Mouse (Mus musculus) embryonic facial prominence, embryonic 11.5 days (tissue): ENCODE data around the gene Calcrl. TPM values are rescaled to one million over a fixed set of nuclear protein-coding genes. Genes with fewer than 3 reads are reported as not detected.

ENCODE experiments used
- ATAC-seq: fragments of 200-750 bp; cut with Nextera tagmentation; replicated peaks from 2 replicates; pipeline ENCODE4 v1.8.0; 2017; ENCODE audit warnings: low read depth; ENCODE audit not compliant: insufficient number of reproducible peaks, low FRiP score, low TSS enrichment
- DNase-seq: peaks from one replicate; pipeline ENCODE4 v3.0.0-alpha.2; 2015; ENCODE audit warnings: low spot score
- H3K27ac ChIP-seq: fragments of 300-500 bp; sonication (generic); replicated peaks from 2 replicates; pipeline ENCODE4 v1.5.1; 2014; ENCODE audit warnings: mild to moderate bottlenecking, low read depth, low read length, control low read depth
- H3K27me3 ChIP-seq: fragments of 300-500 bp; sonication (generic); 2 replicates; pipeline ENCODE4 v1.6.1; 2014; ENCODE audit warnings: mild to moderate bottlenecking, low read length, moderate library complexity, mixed read lengths; ENCODE audit not compliant: control insufficient read depth, insufficient read depth
- H3K36me3 ChIP-seq: fragments of 300-500 bp; sonication (generic); replicated peaks from 2 replicates; pipeline ENCODE4 v1.6.1; 2014; ENCODE audit warnings: low read depth, mild to moderate bottlenecking, low read length, moderate library complexity, mixed read lengths; ENCODE audit not compliant: control insufficient read depth, insufficient read depth
- H3K4me1 ChIP-seq: fragments of 300-500 bp; sonication (generic); 2 replicates; pipeline ENCODE4 v1.6.1; 2014; ENCODE audit warnings: low read length, mixed read lengths; ENCODE audit not compliant: control insufficient read depth, insufficient read depth
- H3K4me2 ChIP-seq: fragments of 300-500 bp; sonication (generic); 2 replicates; pipeline ENCODE4 v1.6.1; 2014; ENCODE audit warnings: low read depth, mild to moderate bottlenecking, control low read depth, low read length, moderate library complexity
- H3K4me3 ChIP-seq: fragments of 300-500 bp; sonication (generic); 2 replicates; pipeline ENCODE4 v1.5.1; 2014; ENCODE audit warnings: low read depth, low read length, control low read depth
- H3K9ac ChIP-seq: fragments of 300-500 bp; sonication (generic); replicated peaks from 2 replicates; pipeline ENCODE4 v1.6.1; 2014; ENCODE audit warnings: mild to moderate bottlenecking, control low read depth, low read length
- H3K9me3 ChIP-seq: fragments of 300-500 bp; sonication (generic); replicated peaks from 2 replicates; pipeline ENCODE4 v1.6.1; 2016; ENCODE audit warnings: mild to moderate bottlenecking, low read length, inconsistent platforms, mixed read lengths; ENCODE audit not compliant: control insufficient read depth
- WGBS: fragments of 180-500 bp; shearing (Covaris S2); extraction: QIAGEN DNeasy Blood & Tissue Kit; methylation state at CpG from one replicate; pipeline ENCODE4 v1.1.7; 2014; 5-methylcytosine and 5-hydroxymethylcytosine counted together
- polyA plus RNA-seq: library from polyadenylated mRNA; unstranded; fragments of >200 nt; fragmentation: Nextera tagmentation; extraction: Ambion mirVana; gene quantifications from 2 replicates; pipeline ENCODE4 v1.2.1, GENCODE M21; 2014

Gene Calcrl
- polyA plus RNA-seq, 1 experiment from 2014 or later = 23.9 TPM

DNA sequence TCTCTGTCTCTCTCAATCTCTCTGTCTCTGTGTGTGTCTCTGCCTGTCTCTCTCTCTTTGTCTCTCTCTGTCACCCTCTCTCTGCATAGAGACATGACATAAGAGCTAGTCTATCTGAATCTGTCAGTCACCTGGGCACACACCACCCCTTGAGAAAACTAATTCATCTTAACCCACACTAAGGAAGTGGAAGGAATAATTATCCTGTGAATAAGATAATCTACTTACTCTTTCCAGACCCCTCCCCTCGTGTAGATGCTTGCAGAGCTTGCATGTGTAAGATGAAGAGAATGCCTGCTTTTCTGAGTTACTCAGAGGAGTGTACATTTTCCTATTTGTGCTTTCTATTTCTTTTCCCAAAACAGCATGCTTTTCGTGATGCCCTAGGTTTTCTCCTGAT, 81.5 kb downstream of the Calcrl start:
- no peaks in the 10 kb centered on the region for H3K9me3 ChIP-seq
- WGBS = 70% methylated on average over 2 of the region's 2 CpGs
- H3K4me1 ChIP-seq = no peaks in the 10 kb centered on the region
- no peak overlapping the region for H3K9ac ChIP-seq
- ATAC-seq (no peak), DNase-seq (no peak)
- no peaks in the 10 kb centered on the region for H3K27me3 ChIP-seq
- no peaks in the 10 kb centered on the region for H3K36me3 ChIP-seq
- no peak overlapping the region for H3K4me2 ChIP-seq
- H3K27ac ChIP-seq = no peak overlapping the region
- no peak overlapping the region for H3K4me3 ChIP-seq

DNA sequence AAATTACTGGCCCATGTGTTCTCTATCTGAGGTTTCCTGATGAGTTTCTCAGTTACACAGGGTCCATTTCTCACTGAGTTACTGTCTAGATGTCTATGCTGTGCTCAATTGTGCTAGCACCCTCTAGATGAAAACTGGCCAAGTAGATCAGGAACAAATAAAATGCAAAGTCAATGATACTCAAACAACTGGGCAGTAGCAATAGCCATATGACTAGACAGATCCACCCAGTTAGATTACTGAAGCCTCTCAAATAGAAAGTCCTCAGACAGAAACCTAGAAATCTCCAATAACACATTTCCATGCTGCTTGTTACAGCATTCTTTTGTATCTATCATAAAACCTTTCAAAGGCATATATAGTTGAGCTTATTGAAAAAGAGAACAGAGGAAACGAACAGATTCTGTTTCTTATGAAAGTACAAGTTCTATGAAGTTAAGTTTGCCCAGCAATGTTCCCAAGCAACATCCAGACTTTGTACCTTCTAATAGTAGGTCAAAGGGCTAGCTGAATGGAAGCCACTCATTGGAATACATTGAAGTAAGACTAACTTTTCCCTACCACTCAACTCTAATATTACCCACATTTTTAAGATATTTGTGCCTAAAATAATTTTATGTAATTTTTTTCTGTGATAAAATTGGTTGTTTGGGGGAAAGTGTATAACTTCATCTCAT, 87.3 kb downstream of the Calcrl start:
- 86% methylated on average over 1 of the region's 1 CpGs for WGBS
- no peaks in the 10 kb centered on the region for H3K4me1 ChIP-seq
- no peak for ATAC-seq

DNA sequence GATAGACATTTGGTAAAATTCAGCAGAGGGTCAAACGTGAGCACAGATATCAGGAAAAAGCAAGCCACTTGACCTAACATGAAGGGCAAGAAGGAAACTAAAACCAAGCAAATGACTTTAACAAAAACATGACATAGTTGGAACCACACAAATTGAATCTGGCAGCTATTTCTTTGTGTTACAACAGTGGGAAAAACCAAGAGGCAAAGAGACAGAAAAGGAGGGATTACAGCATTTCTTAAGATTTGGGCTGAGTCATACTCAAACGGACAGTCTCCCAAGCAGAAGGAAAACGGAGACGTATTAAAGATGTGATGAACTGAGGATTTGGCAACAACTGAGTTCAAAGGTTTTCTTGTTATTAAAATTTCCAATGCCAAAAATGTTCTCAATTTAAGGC, 88.9 kb downstream of the Calcrl start:
- Histone ChIP-seq H3K27me3 (no peaks in the 10 kb centered on the region), H3K36me3 (no peaks in the 10 kb centered on the region), H3K4me2 (no peak overlapping the region), H3K4me3 (no peak overlapping the region), H3K27ac (no peak overlapping the region), H3K4me1 (no peaks in the 10 kb centered on the region), H3K9ac (no peak overlapping the region), H3K9me3 (no peaks in the 10 kb centered on the region)
- no peak for ATAC-seq
- DNase-seq = no peak
- WGBS = 75% methylated on average over 4 of the region's 4 CpGs

More for the DNA sequence above, 87.3 kb downstream of the Calcrl start:
- H3K27me3 ChIP-seq = no peaks in the 10 kb centered on the region
- no peak overlapping the region for H3K4me3 ChIP-seq
- no peaks in the 10 kb centered on the region for H3K36me3 ChIP-seq
- no peaks in the 10 kb centered on the region for H3K9me3 ChIP-seq
- H3K9ac ChIP-seq = no peak overlapping the region
- no peak overlapping the region for H3K27ac ChIP-seq
- no peak for DNase-seq
- H3K4me2 ChIP-seq = no peak overlapping the region

- H3K4me2 ChIP-seq = no peak overlapping the region
- no peaks in the 10 kb centered on the region for H3K9me3 ChIP-seq
- no peaks in the 10 kb centered on the region for H3K36me3 ChIP-seq
- H3K4me3 ChIP-seq = no peak overlapping the region
- no peak overlapping the region for H3K27ac ChIP-seq
- ATAC-seq (no peak), DNase-seq (no peak)
- no peaks in the 10 kb centered on the region for H3K27me3 ChIP-seq
- H3K4me1 ChIP-seq = no peaks in the 10 kb centered on the region
- 75% methylated on average over 4 of the region's 4 CpGs for WGBS
- no peak overlapping the region for H3K9ac ChIP-seq
These were observed 108.9 kb downstream of the Calcrl start for GRCm38 (mm10) chr2:84316185-84316805.

DNA sequence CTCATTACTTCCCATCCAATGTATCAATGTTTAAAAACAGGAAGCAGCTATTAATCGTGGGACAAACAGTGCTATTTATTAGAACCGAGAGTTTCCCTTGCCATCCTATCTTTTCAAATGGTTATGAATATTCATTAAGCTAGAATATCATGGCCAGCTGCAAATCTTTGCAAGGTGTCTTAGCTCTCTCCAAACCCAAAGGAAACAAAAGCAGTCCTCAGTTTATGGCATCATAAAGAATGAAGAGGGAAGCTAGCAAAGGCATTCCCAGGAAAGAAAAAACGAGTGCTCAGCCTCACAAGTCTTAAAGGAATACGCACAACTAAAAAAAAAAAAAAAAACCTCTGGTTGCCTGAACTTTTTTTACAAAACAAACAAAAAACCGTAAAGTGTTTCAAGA, 128.7 kb downstream of the Calcrl start:
- Histone ChIP-seq H3K9ac (no peak overlapping the region), H3K9me3 (no peaks in the 10 kb centered on the region), H3K27me3 (no peaks in the 10 kb centered on the region), H3K4me2 (no peak overlapping the region), H3K36me3 (no peaks in the 10 kb centered on the region), H3K27ac (no peak overlapping the region), H3K4me3 (no peak overlapping the region), H3K4me1 (no peaks in the 10 kb centered on the region)
- ATAC-seq (no peak), DNase-seq (no peak)
- WGBS = 50% methylated on average over 5 of the region's 5 CpGs

DNA sequence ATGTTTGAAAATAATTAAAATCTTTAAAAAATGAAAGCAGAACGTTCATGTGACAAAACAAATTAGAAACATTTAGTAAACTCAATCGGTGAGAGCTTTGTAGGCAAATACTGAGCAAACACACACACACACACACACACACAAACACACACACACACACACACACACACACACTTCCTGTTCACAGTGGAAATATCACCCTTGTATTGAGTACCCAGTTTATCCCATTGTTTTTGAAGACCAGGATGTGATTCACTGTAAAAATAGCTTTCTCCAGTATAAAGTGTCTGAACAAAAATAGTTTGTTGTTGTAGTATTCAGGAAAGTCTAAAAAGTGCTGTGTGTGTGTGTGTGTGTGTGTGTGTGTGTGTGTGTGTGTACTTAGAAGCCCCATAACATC, 130.1 kb downstream of the Calcrl start:
- 67% methylated on average over 2 of the region's 2 CpGs for WGBS
- Histone ChIP-seq H3K9me3 (no peaks in the 10 kb centered on the region), H3K9ac (no peak overlapping the region), H3K4me3 (no peak overlapping the region), H3K27me3 (no peaks in the 10 kb centered on the region), H3K27ac (no peak overlapping the region), H3K4me2 (no peak overlapping the region), H3K36me3 (no peaks in the 10 kb centered on the region), H3K4me1 (no peaks in the 10 kb centered on the region)
- DNase-seq (no peak), ATAC-seq (no peak)

DNA sequence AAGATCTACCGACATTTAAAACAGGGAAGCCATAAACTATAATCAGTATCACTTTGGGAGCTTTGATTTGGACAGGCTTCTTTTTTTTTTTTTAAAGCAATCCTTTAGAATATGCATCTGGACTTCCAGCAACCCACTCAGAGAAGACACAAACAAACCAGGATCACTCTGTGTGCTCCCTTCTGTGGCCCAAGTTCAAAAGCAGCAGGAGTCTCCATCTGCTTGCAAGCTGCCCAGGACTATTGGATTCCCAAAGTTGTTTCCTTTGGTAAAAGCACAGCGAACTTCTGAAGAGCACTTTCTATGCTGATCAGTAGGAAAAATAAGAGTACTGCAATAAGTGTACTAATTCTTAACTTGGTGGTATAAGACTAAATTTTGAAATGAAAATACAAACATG, 130.6 kb downstream of the Calcrl start:
- Histone ChIP-seq H3K4me2 (no peak overlapping the region), H3K4me3 (no peak overlapping the region), H3K4me1 (no peaks in the 10 kb centered on the region), H3K27me3 (no peaks in the 10 kb centered on the region), H3K27ac (no peak overlapping the region), H3K36me3 (no peaks in the 10 kb centered on the region), H3K9me3 (no peaks in the 10 kb centered on the region), H3K9ac (no peak overlapping the region)
- DNase-seq (no peak), ATAC-seq (no peak)
- 71% methylated on average over 2 of the region's 2 CpGs for WGBS

GRCm38 (mm10) chr2:84292351-84293000, 132.7 kb downstream of the Calcrl start:
- Histone ChIP-seq H3K4me2 (no peak overlapping the region), H3K27me3 (no peaks in the 10 kb centered on the region), H3K36me3 (no peaks in the 10 kb centered on the region), H3K27ac (no peak overlapping the region), H3K4me3 (no peak overlapping the region), H3K9ac (no peak overlapping the region), H3K9me3 (no peaks in the 10 kb centered on the region), H3K4me1 (no peaks in the 10 kb centered on the region)
- DNase-seq (no peak), ATAC-seq (no peak)
- 93% methylated on average over 4 of the region's 4 CpGs for whole genome bisulfite sequencing
